Mouse (Mus musculus): ENCODE measurements around the gene Shc2.

The Shc2 gene

GRCm38 (mm10) chr10:79668771-79669575 lies 31.3 kb upstream of the Shc2 start, which contains the start of gene Tpgs1:
Gene Tpgs1 (plus strand): TSS chr10:79669369.
- DNase-seq (ENCODE audit: low spot score): peak; percentile 87

GRCm38 (mm10) chr10:79668076-79668475 lies 30.4 kb upstream of the Shc2 start:
- DNase-seq (ENCODE audit: low spot score): no peak

GRCm38 (mm10) chr10:79666493-79666892 lies 28.8 kb upstream of the Shc2 start:
- no peak for DNase-seq (ENCODE audit: low spot score)

GRCm38 (mm10) chr10:79665051-79665450 lies 27.3 kb upstream of the Shc2 start:
- DNase-seq (ENCODE audit: low spot score): no peak

GRCm38 (mm10) chr10:79664131-79664665 lies 26.5 kb upstream of the Shc2 start, which contains the start of gene Madcam1:
Gene Madcam1 (plus strand): TSS chr10:79664559.
- peak; percentile 66 for DNase-seq (ENCODE audit: low spot score)

- DNase-seq (ENCODE audit: low spot score): no peak
Measured at GRCm38 (mm10) chr10:79661861-79662260, 24.1 kb upstream of the Shc2 start.

- no peak for DNase-seq (ENCODE audit: low spot score)
Measured at GRCm38 (mm10) chr10:79660298-79660697, 22.6 kb upstream of the Shc2 start.

- DNase-seq (ENCODE audit: low spot score): no peak
Measured at GRCm38 (mm10) chr10:79658829-79659228, 21.1 kb upstream of the Shc2 start.

GRCm38 (mm10) chr10:79654946-79655395 lies 17.3 kb upstream of the Shc2 start:
- no peak for DNase-seq (ENCODE audit: low spot score)

- no peak for DNase-seq (ENCODE audit: low spot score)
Measured at GRCm38 (mm10) chr10:79652789-79653188, 15.1 kb upstream of the Shc2 start.

GRCm38 (mm10) chr10:79649070-79649751 lies 11.5 kb upstream of the Shc2 start:
- peak; percentile 78 for DNase-seq (ENCODE audit: low spot score)

GRCm38 (mm10) chr10:79645711-79646110 lies 8.0 kb upstream of the Shc2 start, which contains the start of gene Odf3l2:
Gene Odf3l2 (minus strand): TSS chr10:79645738.
- no peak for DNase-seq (ENCODE audit: low spot score)

GRCm38 (mm10) chr10:79638486-79639204 lies 927 bp upstream of the Shc2 start:
- peak; percentile 38 for DNase-seq (ENCODE audit: low spot score)

- no peak for DNase-seq (ENCODE audit: low spot score)
Measured at GRCm38 (mm10) chr10:79636287-79636686, 1.4 kb downstream of the Shc2 start.

- no peak for DNase-seq (ENCODE audit: low spot score)
Measured at GRCm38 (mm10) chr10:79633006-79633777, 4.5 kb downstream of the Shc2 start.

GRCm38 (mm10) chr10:79631432-79631831 lies 6.3 kb downstream of the Shc2 start:
- DNase-seq (ENCODE audit: low spot score): no peak

GRCm38 (mm10) chr10:79628377-79628776 lies 9.3 kb downstream of the Shc2 start:
- DNase-seq (ENCODE audit: low spot score): no peak

- no peak for DNase-seq (ENCODE audit: low spot score)
Measured at GRCm38 (mm10) chr10:79626156-79626555, 11.6 kb downstream of the Shc2 start.

GRCm38 (mm10) chr10:79625398-79625797 lies 12.3 kb downstream of the Shc2 start:
- DNase-seq (ENCODE audit: low spot score): no peak

- no peak for DNase-seq (ENCODE audit: low spot score)
Measured at GRCm38 (mm10) chr10:79623950-79624349, 13.8 kb downstream of the Shc2 start.

GRCm38 (mm10) chr10:79616376-79616775 lies 21.3 kb downstream of the Shc2 start:
- no peak for DNase-seq (ENCODE audit: low spot score)
